Mouse (Mus musculus) ES-Bruce4 (cell line): ENCODE results near the gene Atcay.

Experiments used
- EP300 ChIP-seq: IDR thresholded peaks from 2 replicates; pipeline ENCODE4 v1.6.1; 2011; ENCODE audit warnings: low read depth, low read length; ENCODE audit not compliant: insufficient read depth
- POLR2A ChIP-seq: IDR thresholded peaks from one replicate; pipeline ENCODE4 v1.8.1; 2011; ENCODE audit warnings: low read length; ENCODE audit not compliant: insufficient read depth

GRCm38 (mm10) chr10:81196470-81197065, 34.1 kb downstream of the Atcay start:
- no peak for TF ChIP-seq POLR2A
- no peak for TF ChIP-seq EP300
